ENCODE assay signal across 12 mouse cellular contexts in the genomic region with DNA sequence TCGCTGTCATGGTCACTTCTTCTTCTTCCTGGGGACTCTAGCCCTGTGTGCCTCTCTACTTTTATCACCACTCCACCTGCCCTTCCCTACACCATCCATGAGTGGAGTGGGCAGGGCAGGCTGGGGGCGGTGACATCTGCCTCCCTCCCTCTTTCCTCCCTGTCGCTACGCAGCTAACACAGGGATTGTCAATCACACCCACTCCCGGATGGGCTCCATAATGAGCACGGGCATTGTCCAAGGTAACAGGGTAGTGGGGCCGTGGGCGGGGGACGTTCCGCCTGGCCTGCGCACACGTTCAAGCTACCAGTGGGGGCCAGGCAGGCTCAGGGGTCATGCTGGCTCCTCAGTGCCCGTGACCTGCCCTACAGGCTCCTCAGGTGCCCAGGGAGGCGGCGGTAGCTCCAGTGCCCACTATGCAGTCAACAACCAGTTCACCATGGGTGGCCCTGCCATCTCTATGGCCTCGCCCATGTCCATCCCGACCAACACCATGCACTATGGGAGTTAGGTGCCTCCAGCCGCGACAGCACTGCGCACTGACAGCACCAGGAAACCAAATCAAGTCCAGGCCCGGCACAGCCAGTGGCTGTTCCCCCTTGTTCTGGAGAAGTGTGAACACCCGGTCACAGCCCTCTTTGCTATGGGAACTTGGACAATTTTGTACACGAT.
"Had no signal": no experiment of that assay in that cellular context is flagged by ENCODE, and none has a peak within 500 bp of the region (broad histone marks: within the 10 kb centered on the region; RNA-seq: fewer than 3 reads in every experiment).

No protein-coding gene starts in this region.

- H3K4me3 ChIP-seq: limb, embryonic 10.5 days; liver, embryonic 15.5 days; midbrain, embryonic 13.5 days; neural tube, embryonic 15.5 days had no signal

- H3K27me3 ChIP-seq: liver, embryonic 15.5 days; midbrain, embryonic 13.5 days; neural tube, embryonic 15.5 days had no signal

- H3K27ac ChIP-seq: limb, embryonic 10.5 days; liver, embryonic 15.5 days; midbrain, embryonic 13.5 days; neural tube, embryonic 15.5 days had no signal

- DNase-seq: kidney, adult 11 months; kidney, adult 9 months; kidney, postnatal 10 days; lung, adult 2 months; lung, postnatal 36 days; right cerebral cortex, postnatal 4 days; spleen, adult 18-20 months; thymus, postnatal 4 days had no signal
